Mouse (Mus musculus) cerebellum, postnatal 25 days (tissue): ENCODE measurements around the gene Lipi.

Experiments
- DNase-seq, 2 experiments: peaks; one replicate each; pipeline ENCODE4 v3.0.0; 2021; ENCODE audit warnings: mixed read lengths in 2 of 2

Gene Lipi

GRCm38 (mm10) chr16:75585961-75586360 is at the start of gene Lipi:
Gene Lipi, minus strand, starts transcription at chr16:75586061.
- DNase-seq: no peak

- no peak for DNase-seq
These were observed 42.0 kb upstream of the Lipi start for GRCm38 (mm10) chr16:75627862-75628261.

GRCm38 (mm10) chr16:75617651-75618349 is 31.9 kb upstream of the Lipi start:
- DNase-seq: peak in 1 of 2 experiments; percentile 42

- DNase-seq: no peak
These were observed 26.7 kb upstream of the Lipi start for GRCm38 (mm10) chr16:75612561-75612960.

- DNase-seq: no peak
These were observed 20.6 kb upstream of the Lipi start for GRCm38 (mm10) chr16:75606415-75606814.

- DNase-seq: no peak
These were observed 7.8 kb upstream of the Lipi start for GRCm38 (mm10) chr16:75593501-75594183.

GRCm38 (mm10) chr16:75592671-75593500 is 7.0 kb upstream of the Lipi start, which contains the start of gene Rbm11:
Gene Rbm11, plus strand, starts transcription at chr16:75592844.
- peak; percentile 88 to 94 for DNase-seq

- DNase-seq: no peak
These were observed 605 bp upstream of the Lipi start for GRCm38 (mm10) chr16:75586466-75586865.

GRCm38 (mm10) chr16:75582279-75582678 is 3.6 kb downstream of the Lipi start:
- DNase-seq: no peak

GRCm38 (mm10) chr16:75562910-75563309 is 23.0 kb downstream of the Lipi start:
- DNase-seq: no peak

- DNase-seq: no peak
These were observed 40.6 kb downstream of the Lipi start for GRCm38 (mm10) chr16:75545310-75545709.

GRCm38 (mm10) chr16:75537784-75538565 is 47.9 kb downstream of the Lipi start:
- DNase-seq: no peak

GRCm38 (mm10) chr16:75531705-75532104 is 54.2 kb downstream of the Lipi start:
- no peak for DNase-seq

- no peak for DNase-seq
These were observed 89.3 kb downstream of the Lipi start for GRCm38 (mm10) chr16:75496568-75496967.
